Mouse (Mus musculus): ENCODE measurements around the gene Map3k7cl.

DNA sequence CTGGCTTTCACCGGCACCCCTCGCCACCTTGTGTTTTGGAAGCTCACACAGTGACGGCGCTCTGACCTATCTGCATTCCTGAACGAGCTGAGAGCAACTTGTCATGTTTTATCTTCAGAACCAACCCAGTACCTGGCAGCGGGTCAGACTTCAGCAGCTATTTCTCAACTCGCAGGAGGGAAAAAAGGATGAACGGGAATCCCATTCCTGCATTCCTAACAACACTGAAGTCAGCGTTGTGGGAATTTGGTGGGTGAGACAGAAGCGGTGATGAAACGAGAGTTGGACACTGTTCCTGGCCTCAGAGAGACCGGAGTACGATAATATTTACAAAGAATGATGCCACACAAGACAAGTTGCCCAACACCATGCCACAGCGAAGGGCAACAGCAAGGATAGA lies 58.3 kb downstream of the Map3k7cl start:
- TF ChIP-seq ZNF384 (IDR thresholded peaks at IDR 0.05; ENCODE audit: low read depth, low read length) = no peak
- TF ChIP-seq ZC3H11A (IDR thresholded peaks at IDR 0.05; ENCODE audit: borderline replicate concordance, low read depth, low read length) = no peak
- TF ChIP-seq CHD2 (IDR thresholded peaks at IDR 0.05; ENCODE audit: low read depth, low read length) = no peak

All from ES-E14 (cell line).